Mouse (Mus musculus) heart, adult 11 months (tissue): ENCODE measurements at regions not wholly inside any gene's neighbourhood (a gene's known extent, or its start where the extent isn't known, plus 50 kb on each side); places are given as distances from the start of the nearest gene placed in this dataset.

Experiments used
- DNase-seq: peaks from one replicate; pipeline ENCODE4 v3.0.0; 2022

- no peak for DNase-seq
These were observed 50.8 kb upstream of the 1700016C15Rik start for GRCm38 (mm10) chr1:177678832-177679231.
